Mouse (Mus musculus) heart, postnatal 25 days (tissue): ENCODE results near the gene Gm20388. TPM values are rescaled to one million over a fixed set of nuclear protein-coding genes. Genes with fewer than 3 reads are reported as not detected.

ENCODE experiments used
- DNase-seq: peaks from one replicate; pipeline ENCODE4 v3.0.0; 2022; ENCODE audit warnings: low spot score
- intact Hi-C: fragments of 180-260 bp; cut with DNase I; formaldehyde crosslinking; loops from one replicate; pipeline ENCODE4 v1.15.1; 2025
- total RNA-seq, 2 experiments: library from RNA; stranded (reverse); gene quantifications; 2 replicates each; pipeline ENCODE4 v1.2.3; 2021

The Gm20388 gene
- total RNA-seq, 2 experiments from 2014 or later = 2.7 TPM; not detected in 1

GRCm38 (mm10) chr8:122531312-122531711, 2620.7 kb downstream of the Gm20388 start:
- DNase-seq = no peak
- intact Hi-C loops = no loop called here

- intact Hi-C loops = no loop called here
- DNase-seq = no peak
These were observed 2626.4 kb downstream of the Gm20388 start for GRCm38 (mm10) chr8:122537033-122537432.

GRCm38 (mm10) chr8:122537812-122538211, 2627.2 kb downstream of the Gm20388 start:
- intact Hi-C loops = no loop called here
- no peak for DNase-seq

- intact Hi-C loops = no loop called here
These were observed 2627.9 kb downstream of the Gm20388 start for GRCm38 (mm10) chr8:122538310-122539076.

GRCm38 (mm10) chr8:122544138-122544537, 2633.5 kb downstream of the Gm20388 start:
- intact Hi-C loops = no loop called here
- DNase-seq = no peak

More at GRCm38 (mm10) chr8:122538310-122539076, 2627.9 kb downstream of the Gm20388 start:
- DNase-seq = no peak

- intact Hi-C loops = loop anchor here (2.0 kb wide), 1 partner anchor 19 kb away; no protein-coding TSS in a partner anchor
- DNase-seq = no peak
These were observed 2635.6 kb downstream of the Gm20388 start for GRCm38 (mm10) chr8:122546066-122546755.

- intact Hi-C loops = loop anchor here (2.0 kb wide), 1 partner anchor 20 kb away; no protein-coding TSS in a partner anchor
- peak; percentile 73 for DNase-seq
These were observed 2636.3 kb downstream of the Gm20388 start for GRCm38 (mm10) chr8:122546811-122547453.

GRCm38 (mm10) chr8:122547815-122548214, 2637.2 kb downstream of the Gm20388 start:
- intact Hi-C loops = loop anchor here (2.0 kb wide), 1 partner anchor 21 kb away; no protein-coding TSS in a partner anchor
- DNase-seq = no peak

GRCm38 (mm10) chr8:122548331-122548730, 2637.7 kb downstream of the Gm20388 start:
- no peak for DNase-seq
- intact Hi-C loops = no loop called here

GRCm38 (mm10) chr8:122548891-122549439, 2638.3 kb downstream of the Gm20388 start:
- intact Hi-C loops = no loop called here
- DNase-seq = no peak

GRCm38 (mm10) chr8:122550234-122550994, 2639.8 kb downstream of the Gm20388 start:
- no peak for DNase-seq
- intact Hi-C loops = no loop called here

GRCm38 (mm10) chr8:122550995-122551264, 2640.3 kb downstream of the Gm20388 start:
- intact Hi-C loops = loop anchor here (1.0 kb wide), 1 partner anchor 50 kb away; no protein-coding TSS in a partner anchor
- no peak for DNase-seq

- peak; percentile 89 for DNase-seq
- intact Hi-C loops = loop anchor here (1.0 kb wide), 1 partner anchor 50 kb away; no protein-coding TSS in a partner anchor
These were observed 2640.8 kb downstream of the Gm20388 start, which contains the start of gene Piezo1 for GRCm38 (mm10) chr8:122551265-122552051. Gene Piezo1 (minus strand): TSS chr8:122551329.

- intact Hi-C loops = no loop called here
- no peak for DNase-seq
These were observed 2644.1 kb downstream of the Gm20388 start for GRCm38 (mm10) chr8:122554786-122555185.

- intact Hi-C loops = no loop called here
- peak; percentile 61 for DNase-seq
These were observed 2645.7 kb downstream of the Gm20388 start for GRCm38 (mm10) chr8:122556030-122557009.

GRCm38 (mm10) chr8:122557248-122558038, 2646.8 kb downstream of the Gm20388 start:
- intact Hi-C loops = no loop called here
- DNase-seq = no peak
